Mouse (Mus musculus): ENCODE results near the gene Lin7b. TPM values are rescaled to one million over a fixed set of nuclear protein-coding genes. Genes with fewer than 3 reads are reported as not detected.

Gene Lin7b
- polyA plus RNA-seq, 1 experiment from 2014 or later = 39.9 TPM

- Histone ChIP-seq H3K9ac (ENCODE audit: low read depth, low read length) (peak overlapping the region; percentile 74), H3K27me3 (ENCODE audit: control insufficient read depth, insufficient read depth, low read depth, low read length) (peaks cover 3% of the 10 kb centered on the region; the same call in 1 of the 2 replicates), H3K9me3 (replicated peaks; ENCODE audit: control insufficient read depth, low read length, poor library complexity, severe bottlenecking) (no peaks in the 10 kb centered on the region), H3K4me2 (ENCODE audit: low read length) (peak overlapping the region; percentile 94), H3K4me3 (ENCODE audit: low read depth, low read length) (peak overlapping the region; percentile 58), H3K36me3 (ENCODE audit: control insufficient read depth, insufficient read depth, low read length) (0 out of 2 replicates have a peak, but pooled peaks cover 2% of the 10 kb centered on the region), H3K4me1 (ENCODE audit: control insufficient read depth, insufficient read depth, low read length) (peaks cover 30% of the 10 kb centered on the region), H3K27ac (ENCODE audit: low read length) (no peak overlapping the region)
- WGBS = 76% methylated on average over 16 of the region's 16 CpGs
- no peak for ATAC-seq
Observed at GRCm38 (mm10) chr7:45369022-45369745, 1.2 kb downstream of the Lin7b start.

DNA sequence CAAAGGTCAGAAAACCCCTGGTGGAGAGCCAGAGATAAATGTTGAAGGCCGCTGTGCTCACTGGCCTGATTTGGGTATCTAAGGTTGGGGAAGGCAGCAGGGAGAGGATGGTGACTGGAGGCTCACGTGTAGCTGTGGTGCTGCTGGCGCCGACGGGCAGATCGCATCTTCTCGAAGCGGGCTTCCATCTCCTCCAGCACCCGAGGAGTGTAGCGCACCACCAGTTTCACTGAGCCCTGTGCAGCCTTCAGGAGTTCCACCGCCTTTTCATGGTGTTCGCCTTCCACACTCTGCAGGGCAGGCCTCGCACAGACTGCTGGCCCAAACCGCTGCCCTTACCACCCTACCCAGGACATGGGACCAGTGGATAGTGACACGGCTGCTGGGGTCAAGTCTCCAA is 2.2 kb downstream of the Lin7b start:
- no peak overlapping the region for H3K27ac ChIP-seq (ENCODE audit: low read length)
- 77% methylated on average over 15 of the region's 15 CpGs for WGBS
- peaks cover 3% of the 10 kb centered on the region; the same call in 1 of the 2 replicates for H3K27me3 ChIP-seq (ENCODE audit: control insufficient read depth, insufficient read depth, low read depth, low read length)
- 0 out of 2 replicates have a peak, but pooled peaks cover 2% of the 10 kb centered on the region for H3K36me3 ChIP-seq (ENCODE audit: control insufficient read depth, insufficient read depth, low read length)
- ATAC-seq = no peak
- peak overlapping the region; percentile 94 for H3K9ac ChIP-seq (ENCODE audit: low read depth, low read length)
- H3K4me2 ChIP-seq (ENCODE audit: low read length) = peak overlapping the region; percentile 71
- peaks cover 33% of the 10 kb centered on the region for H3K4me1 ChIP-seq (ENCODE audit: control insufficient read depth, insufficient read depth, low read length)
- H3K9me3 ChIP-seq (replicated peaks; ENCODE audit: control insufficient read depth, low read length, poor library complexity, severe bottlenecking) = no peaks in the 10 kb centered on the region
- H3K4me3 ChIP-seq (ENCODE audit: low read depth, low read length) = peak overlapping the region; percentile 79

DNA sequence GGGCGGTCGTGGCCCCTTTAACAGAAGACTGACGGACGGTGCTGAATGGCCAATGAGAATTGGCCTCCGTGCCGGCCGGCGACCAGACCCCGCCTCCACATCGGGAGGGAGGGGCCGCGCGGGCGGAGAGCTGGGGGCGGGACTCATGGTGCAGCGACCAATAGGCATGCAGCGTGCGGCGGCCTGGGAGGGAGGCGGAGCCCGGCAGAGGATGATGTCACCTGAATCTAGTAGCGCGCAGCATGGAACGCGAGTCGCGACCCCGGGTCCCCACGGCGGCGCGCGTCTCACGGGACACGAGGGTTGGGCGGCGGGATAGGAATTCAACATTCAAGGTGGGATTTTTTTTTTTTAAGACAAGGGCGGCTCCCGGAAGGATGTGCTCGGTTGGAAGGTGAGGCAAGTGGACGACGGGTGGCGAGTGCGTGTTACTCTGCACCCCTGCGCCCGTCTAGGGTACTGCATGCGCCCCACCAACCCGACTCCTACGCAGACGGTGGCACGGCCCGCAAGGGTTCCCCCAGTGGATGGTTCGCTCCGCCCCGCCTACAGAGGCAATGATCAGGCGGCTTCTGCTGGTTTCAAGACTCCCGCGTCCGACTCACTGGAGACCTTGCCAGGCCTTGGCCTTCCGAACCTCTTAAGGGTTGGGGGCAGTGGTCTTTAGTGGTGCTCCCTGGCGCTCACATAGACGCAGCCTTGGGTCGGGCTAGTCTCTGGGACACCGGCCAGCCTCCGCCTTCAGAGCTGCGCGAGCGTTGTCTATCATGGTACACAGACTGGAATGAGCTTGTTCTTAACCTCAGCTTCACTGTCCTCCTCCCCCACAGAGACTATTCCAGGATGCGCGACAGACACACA is 3.1 kb downstream of the Lin7b start:
- Histone ChIP-seq H3K9me3 (replicated peaks; ENCODE audit: control insufficient read depth, low read length, poor library complexity, severe bottlenecking) (no peaks in the 10 kb centered on the region), H3K4me3 (ENCODE audit: low read depth, low read length) (peak overlapping the region; percentile 79), H3K27me3 (ENCODE audit: control insufficient read depth, insufficient read depth, low read depth, low read length) (peaks cover 3% of the 10 kb centered on the region; the same call in 1 of the 2 replicates), H3K4me1 (ENCODE audit: control insufficient read depth, insufficient read depth, low read length) (peaks cover 36% of the 10 kb centered on the region), H3K9ac (ENCODE audit: low read depth, low read length) (peak overlapping the region; percentile 94), H3K27ac (ENCODE audit: low read length) (peak overlapping the region; percentile 87), H3K36me3 (ENCODE audit: control insufficient read depth, insufficient read depth, low read length) (no peaks in the 10 kb centered on the region), H3K4me2 (ENCODE audit: low read length) (peak overlapping the region; percentile 80)
- peak; percentile 89 for ATAC-seq
- under 1% methylated on average over 70 of the region's 70 CpGs for WGBS

DNA sequence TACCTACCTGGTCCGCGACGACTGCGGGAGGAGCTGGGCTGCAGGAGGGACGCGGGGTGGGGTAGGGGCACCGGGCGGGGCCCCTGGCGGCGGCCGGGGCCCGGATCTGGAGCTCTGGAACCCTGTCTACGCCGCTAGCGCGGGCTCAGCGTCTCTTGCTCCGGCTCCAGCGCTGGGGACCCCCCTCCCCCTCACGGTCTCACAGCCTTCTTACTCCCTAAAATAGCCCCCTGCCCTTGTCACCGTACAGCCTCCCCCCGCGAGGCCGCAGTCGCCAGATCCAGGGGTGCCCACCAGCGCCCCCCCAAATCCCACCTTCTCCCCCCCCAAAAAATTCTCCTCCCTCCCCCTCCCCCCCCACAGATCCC is 3.7 kb downstream of the Lin7b start, which contains the start of gene Ppfia3:
Gene Ppfia3, minus strand, starts transcription at position 368 of the 368 bp plus-strand sequence.
- Histone ChIP-seq H3K4me2 (ENCODE audit: low read length) (peak within 1 kb of the TSS; percentile 80), H3K9ac (ENCODE audit: low read depth, low read length) (peak within 1 kb of the TSS; percentile 94), H3K36me3 (ENCODE audit: control insufficient read depth, insufficient read depth, low read length) (no peaks in the 10 kb centered on the region), H3K27me3 (ENCODE audit: control insufficient read depth, insufficient read depth, low read depth, low read length) (peaks cover 3% of the 10 kb centered on the region; the same call in 1 of the 2 replicates), H3K4me1 (ENCODE audit: control insufficient read depth, insufficient read depth, low read length) (peaks cover 40% of the 10 kb centered on the region), H3K27ac (ENCODE audit: low read length) (peak within 1 kb of the TSS; percentile 87), H3K4me3 (ENCODE audit: low read depth, low read length) (peak within 1 kb of the TSS; percentile 79), H3K9me3 (replicated peaks; ENCODE audit: control insufficient read depth, low read length, poor library complexity, severe bottlenecking) (no peaks in the 10 kb centered on the region)
- WGBS = under 1% methylated on average over 18 of the region's 26 CpGs
- ATAC-seq = peak; percentile 40

GRCm38 (mm10) chr7:45365742-45366651 is 4.4 kb downstream of the Lin7b start:
- Histone ChIP-seq H3K4me1 (ENCODE audit: control insufficient read depth, insufficient read depth, low read length) (peaks cover 46% of the 10 kb centered on the region), H3K4me2 (ENCODE audit: low read length) (peak overlapping the region; percentile 80), H3K27ac (ENCODE audit: low read length) (peak overlapping the region; percentile 87), H3K4me3 (ENCODE audit: low read depth, low read length) (peak overlapping the region; percentile 79), H3K27me3 (ENCODE audit: control insufficient read depth, insufficient read depth, low read depth, low read length) (peaks cover 3% of the 10 kb centered on the region; the same call in 1 of the 2 replicates), H3K9me3 (replicated peaks; ENCODE audit: control insufficient read depth, low read length, poor library complexity, severe bottlenecking) (no peaks in the 10 kb centered on the region), H3K9ac (ENCODE audit: low read depth, low read length) (peak overlapping the region; percentile 94), H3K36me3 (ENCODE audit: control insufficient read depth, insufficient read depth, low read length) (no peaks in the 10 kb centered on the region)
- no peak for ATAC-seq
- WGBS = 4% methylated on average over 33 of the region's 35 CpGs

- Histone ChIP-seq H3K27ac (ENCODE audit: low read length) (no peak overlapping the region), H3K9ac (ENCODE audit: low read depth, low read length) (no peak overlapping the region), H3K4me1 (ENCODE audit: control insufficient read depth, insufficient read depth, low read length) (peaks cover 36% of the 10 kb centered on the region), H3K9me3 (replicated peaks; ENCODE audit: control insufficient read depth, low read length, poor library complexity, severe bottlenecking) (no peaks in the 10 kb centered on the region), H3K4me3 (ENCODE audit: low read depth, low read length) (no peak overlapping the region), H3K36me3 (ENCODE audit: control insufficient read depth, insufficient read depth, low read length) (peaks cover 6% of the 10 kb centered on the region; the same call in 1 of the 2 replicates), H3K27me3 (ENCODE audit: control insufficient read depth, insufficient read depth, low read depth, low read length) (peaks cover under 1% of the 10 kb centered on the region; the same call in 1 of the 2 replicates), H3K4me2 (ENCODE audit: low read length) (no peak overlapping the region)
- 83% methylated on average over 2 of the region's 2 CpGs for WGBS
- ATAC-seq = no peak
Observed at GRCm38 (mm10) chr7:45363983-45364382, 6.4 kb downstream of the Lin7b start.

- WGBS = 8% methylated on average over 13 of the region's 13 CpGs
- peaks cover 13% of the 10 kb centered on the region for H3K36me3 ChIP-seq (ENCODE audit: control insufficient read depth, insufficient read depth, low read length)
- H3K9me3 ChIP-seq (replicated peaks; ENCODE audit: control insufficient read depth, low read length, poor library complexity, severe bottlenecking) = no peaks in the 10 kb centered on the region
- no peak overlapping the region for H3K27ac ChIP-seq (ENCODE audit: low read length)
- H3K4me2 ChIP-seq (ENCODE audit: low read length) = no peak overlapping the region
- no peak overlapping the region for H3K9ac ChIP-seq (ENCODE audit: low read depth, low read length)
- no peak for ATAC-seq
- no peak overlapping the region for H3K4me3 ChIP-seq (ENCODE audit: low read depth, low read length)
- no peaks in the 10 kb centered on the region for H3K27me3 ChIP-seq (ENCODE audit: control insufficient read depth, insufficient read depth, low read depth, low read length)
- H3K4me1 ChIP-seq (ENCODE audit: control insufficient read depth, insufficient read depth, low read length) = peaks cover 32% of the 10 kb centered on the region
Observed at GRCm38 (mm10) chr7:45362801-45363200, 7.6 kb downstream of the Lin7b start.

- peak overlapping the region; percentile 46 for H3K4me3 ChIP-seq (ENCODE audit: low read depth, low read length)
- H3K27ac ChIP-seq (ENCODE audit: low read length) = peak overlapping the region; percentile 58
- peaks cover 31% of the 10 kb centered on the region for H3K4me1 ChIP-seq (ENCODE audit: control insufficient read depth, insufficient read depth, low read length)
- peak; percentile 85 for ATAC-seq
- H3K27me3 ChIP-seq (ENCODE audit: control insufficient read depth, insufficient read depth, low read depth, low read length) = no peaks in the 10 kb centered on the region
- peak overlapping the region; percentile 70 for H3K4me2 ChIP-seq (ENCODE audit: low read length)
- H3K9me3 ChIP-seq (replicated peaks; ENCODE audit: control insufficient read depth, low read length, poor library complexity, severe bottlenecking) = no peaks in the 10 kb centered on the region
- H3K9ac ChIP-seq (ENCODE audit: low read depth, low read length) = peak overlapping the region; percentile 68
- WGBS = under 1% methylated on average over 43 of the region's 43 CpGs
- peaks cover 25% of the 10 kb centered on the region for H3K36me3 ChIP-seq (ENCODE audit: control insufficient read depth, insufficient read depth, low read length)
Observed at GRCm38 (mm10) chr7:45361243-45361804, 9.1 kb downstream of the Lin7b start.

Data from midbrain, embryonic 16.5 days (tissue).